Mouse (Mus musculus) adrenal gland, adult 18-20 months (tissue): ENCODE measurements at regions not wholly inside any gene's neighbourhood (a gene's known extent, or its start where the extent isn't known, plus 50 kb on each side); places are given as distances from the start of the nearest gene placed in this dataset.

Experiments used
- DNase-seq, 2 experiments: peaks; one replicate each; pipeline ENCODE4 v3.0.0; 2021 to 2022; ENCODE audit warnings: low spot score in 2 of 2

DNA sequence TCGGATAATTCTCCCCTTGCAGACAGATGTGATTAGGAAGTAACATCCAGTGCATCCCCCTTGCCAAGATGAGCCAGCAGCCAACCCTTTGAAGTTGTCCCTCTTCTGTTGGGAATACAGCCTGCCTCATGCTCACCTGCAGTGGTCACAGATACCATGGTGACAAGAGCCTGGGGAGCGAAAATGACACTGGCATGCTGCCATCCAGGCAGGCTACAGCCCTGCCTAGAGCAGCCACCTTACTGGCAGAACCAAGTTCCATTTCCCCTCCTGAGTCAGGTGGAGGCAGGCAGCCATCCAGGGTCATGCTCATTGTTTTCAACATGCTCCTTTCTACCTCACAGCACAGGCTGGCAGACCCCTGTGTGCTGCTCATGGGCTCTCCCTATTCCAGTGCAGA lies 661.6 kb downstream of the Defb40 start:
- no peak for DNase-seq

DNA sequence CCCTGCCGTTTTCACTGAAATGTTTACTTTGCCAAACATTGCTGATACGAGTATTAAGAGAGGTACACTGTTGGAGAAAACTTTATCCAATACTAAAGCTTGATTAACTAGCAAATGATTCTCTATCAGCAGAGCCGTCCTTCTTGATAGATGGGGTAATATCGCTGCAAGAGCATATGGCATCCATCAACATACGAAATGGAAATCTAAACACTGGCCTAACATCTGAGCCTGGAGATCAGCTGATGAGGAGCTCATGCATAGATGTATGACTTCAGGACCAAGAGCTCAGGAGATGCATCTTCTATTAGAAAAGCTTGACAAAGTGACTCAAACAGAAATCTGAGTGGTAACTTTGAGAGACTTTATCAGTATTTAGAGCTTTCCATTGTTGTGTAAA lies 666.5 kb downstream of the Defb40 start:
- no peak for DNase-seq

DNA sequence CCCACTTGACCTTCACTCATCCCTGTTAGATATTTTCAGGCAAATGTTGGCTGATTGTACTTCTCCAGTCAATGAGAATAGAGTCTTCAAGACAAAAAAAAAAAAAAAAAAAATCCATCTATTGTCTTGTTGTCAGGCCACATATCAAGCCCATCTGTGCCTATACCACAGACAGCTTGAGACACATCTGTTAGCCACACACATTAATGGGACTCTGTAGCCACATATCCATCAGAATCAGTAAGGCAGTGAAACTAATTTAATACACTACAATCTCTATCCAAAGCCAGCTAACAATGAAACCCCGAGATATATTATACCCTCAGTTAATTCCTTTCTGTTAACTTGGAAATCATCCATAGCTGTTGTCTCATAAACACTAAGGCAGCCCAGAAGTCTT lies 667.1 kb downstream of the Defb40 start:
- no peak for DNase-seq

DNA sequence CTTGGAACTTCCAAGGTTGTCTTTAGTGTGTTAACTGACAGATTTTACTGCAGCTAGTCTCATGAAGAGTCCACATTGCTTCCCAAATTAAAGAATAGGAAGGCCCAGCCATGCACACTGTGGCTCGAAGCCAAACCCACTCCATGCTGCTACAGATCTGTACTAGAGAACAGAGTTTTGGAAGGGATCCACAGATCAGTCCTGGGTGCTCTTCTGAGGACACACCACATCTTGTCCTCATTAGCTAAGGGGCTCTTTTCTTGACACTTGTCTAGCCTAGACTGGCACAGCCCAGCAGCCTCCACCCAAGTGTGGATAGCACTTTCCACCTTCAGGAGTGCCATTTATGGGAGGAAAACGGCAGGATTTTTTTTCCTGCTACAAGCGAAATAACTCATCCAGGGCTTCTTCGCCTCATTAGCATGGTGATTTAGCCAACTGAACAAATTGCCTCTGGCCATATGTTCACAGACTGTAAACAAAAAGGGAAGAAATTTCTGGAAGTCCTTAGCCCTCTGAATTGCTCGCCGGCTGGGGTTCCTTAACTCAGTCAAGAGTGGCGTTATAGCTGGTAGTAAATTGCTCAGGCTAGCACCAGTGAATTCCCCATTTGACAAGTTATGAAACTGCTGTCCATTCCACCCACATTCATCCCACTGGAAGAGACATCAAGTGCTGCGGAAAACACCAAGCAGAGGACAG lies 690.4 kb downstream of the Defb40 start:
- DNase-seq = no peak

DNA sequence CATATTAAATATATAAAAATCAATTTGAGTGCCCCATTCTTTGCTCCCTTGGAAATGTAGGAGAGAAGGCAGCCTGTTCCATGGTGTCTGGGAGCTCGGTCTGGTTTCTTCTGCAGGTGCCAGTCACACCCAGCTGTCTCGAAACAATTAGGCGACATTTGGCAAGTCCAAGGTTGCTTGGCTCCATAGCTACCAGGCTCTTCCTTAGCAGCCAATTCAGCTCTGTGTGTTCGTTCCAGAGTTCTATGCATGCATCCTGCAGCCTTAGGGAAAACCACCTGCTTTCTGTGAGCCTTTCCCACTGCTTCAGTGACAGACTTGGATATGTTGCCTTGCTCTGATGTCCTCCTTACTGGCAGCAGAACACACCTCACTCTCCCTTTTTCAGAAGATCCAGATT lies 698.1 kb downstream of the Defb40 start:
- DNase-seq = no peak

DNA sequence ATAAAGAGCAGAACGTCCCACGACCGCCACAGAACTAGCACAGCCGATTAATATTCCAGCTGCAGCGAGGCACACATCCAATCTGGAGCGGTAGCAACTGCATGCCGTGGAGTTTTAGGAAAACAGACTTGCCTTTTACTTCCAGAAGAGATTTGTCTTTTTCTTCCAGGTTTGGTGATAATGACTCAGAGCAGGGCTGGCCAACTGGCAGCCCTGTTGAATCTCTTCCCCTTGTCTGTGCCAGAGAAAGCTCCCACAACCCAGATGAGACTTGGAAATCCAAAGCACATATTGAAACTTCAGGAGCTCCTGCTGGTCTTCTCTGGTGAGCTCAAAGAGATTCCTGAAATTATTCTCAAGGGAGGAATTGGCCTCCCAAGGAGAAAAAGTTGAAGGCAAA lies 709.8 kb downstream of the Defb40 start:
- no peak for DNase-seq

DNA sequence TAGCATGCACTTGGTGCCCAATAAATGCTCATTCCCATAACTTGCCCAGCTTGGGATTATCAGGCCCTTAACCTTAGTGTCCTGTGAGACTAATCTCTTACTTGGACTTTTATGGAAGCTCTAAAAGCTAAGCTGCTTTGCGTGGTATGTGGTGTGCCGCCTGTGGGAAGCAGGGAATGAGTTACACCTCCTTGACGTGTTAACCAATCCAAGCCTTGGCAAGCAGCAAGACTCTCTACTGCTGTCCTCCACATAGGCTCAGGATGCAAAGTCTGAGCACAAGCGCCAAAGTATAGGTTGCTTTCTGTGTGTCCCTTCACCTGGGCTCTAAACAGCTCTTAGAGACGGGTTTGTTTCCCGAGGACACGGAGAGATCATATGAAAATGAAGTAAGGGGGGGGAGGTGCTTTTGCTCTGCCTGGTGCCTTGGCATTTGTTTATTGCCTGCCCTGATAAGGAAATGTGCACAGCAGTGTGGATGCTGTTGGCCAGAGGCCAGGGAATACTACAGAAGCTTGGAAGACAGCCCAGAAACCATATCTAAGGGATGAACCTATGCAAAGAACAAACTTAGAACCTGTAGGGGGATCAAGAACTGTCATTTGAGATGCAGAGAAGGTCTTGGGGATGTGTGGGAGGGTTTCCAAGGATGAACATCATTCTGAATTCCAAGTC lies 719.6 kb downstream of the Defb40 start:
- DNase-seq = no peak

DNA sequence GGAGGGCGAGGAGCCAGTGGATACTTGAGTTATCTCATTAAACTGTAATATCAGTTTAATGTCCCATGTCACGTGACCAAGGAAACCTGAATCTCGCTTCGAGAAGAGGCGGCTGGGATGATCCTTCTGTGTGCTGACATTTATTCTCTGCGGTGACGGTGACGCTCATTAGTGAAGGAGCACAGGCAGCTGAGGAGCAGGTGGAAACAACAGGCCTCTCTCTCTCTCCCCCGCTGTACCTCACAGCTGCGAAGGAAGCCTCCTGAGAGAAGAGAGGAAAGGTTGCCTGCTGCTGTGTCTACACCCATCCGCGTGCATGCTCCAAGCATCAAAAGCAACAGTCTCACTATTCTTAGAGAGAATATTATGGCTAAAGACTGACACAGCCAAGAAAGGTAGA lies 731.8 kb downstream of the Defb40 start:
- DNase-seq = no peak

DNA sequence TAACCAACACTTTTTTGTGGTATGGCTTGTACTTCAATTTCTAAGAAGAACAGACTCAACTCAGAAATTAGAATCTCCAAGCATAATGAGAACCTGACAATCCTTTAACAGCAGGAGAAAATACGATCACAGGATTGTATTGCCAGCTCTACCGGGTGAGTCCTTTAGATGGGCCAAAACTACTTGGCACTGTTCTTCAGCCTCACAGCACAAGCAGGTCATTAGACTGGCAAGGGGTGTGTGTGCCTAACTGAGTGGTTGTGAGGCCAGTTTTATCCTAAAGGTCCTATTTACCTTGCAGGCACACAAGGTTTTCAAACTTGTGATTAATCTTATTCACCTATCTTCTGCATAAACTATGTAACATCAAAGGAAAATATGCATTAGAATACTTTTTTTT lies 760.5 kb downstream of the Defb40 start:
- no peak for DNase-seq

DNA sequence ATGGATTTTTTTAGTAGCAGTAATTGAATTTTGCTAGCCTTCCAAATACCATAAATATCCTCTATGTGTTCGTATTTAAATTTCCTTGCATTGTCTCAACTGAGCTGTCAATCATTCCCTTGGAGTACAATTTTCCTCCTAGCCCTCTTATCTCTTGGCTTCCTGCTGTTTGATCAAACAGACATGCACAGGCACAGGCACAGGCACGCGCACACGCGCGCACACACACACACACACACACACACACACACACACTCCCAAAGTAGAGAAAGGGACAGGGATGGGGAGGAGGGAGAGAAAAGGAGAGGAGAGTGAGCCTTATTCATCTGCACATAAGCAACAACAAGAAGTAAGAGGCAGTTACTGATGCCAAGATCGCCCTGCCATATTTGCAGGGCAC lies 760.9 kb downstream of the Defb40 start:
- DNase-seq = no peak

DNA sequence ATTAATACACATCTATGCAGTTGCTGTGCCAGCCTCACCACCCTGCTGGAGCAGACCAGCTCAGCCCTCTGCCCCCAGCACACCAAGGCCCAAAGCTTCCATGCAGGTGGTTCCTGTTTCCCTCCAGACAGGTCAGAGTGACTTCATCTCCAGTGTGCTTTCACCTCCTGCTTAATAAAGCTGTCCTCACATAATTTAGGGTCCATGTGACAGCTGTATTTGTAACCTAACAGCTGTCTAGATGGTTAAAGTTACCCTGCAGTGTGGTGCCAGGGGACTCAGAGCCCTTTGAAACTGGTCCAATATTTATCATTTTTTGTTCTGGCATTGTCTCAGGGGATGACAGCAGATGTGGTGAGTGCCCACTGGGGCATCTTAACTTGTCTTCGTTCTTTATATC lies 761.5 kb downstream of the Defb40 start:
- DNase-seq = no peak

DNA sequence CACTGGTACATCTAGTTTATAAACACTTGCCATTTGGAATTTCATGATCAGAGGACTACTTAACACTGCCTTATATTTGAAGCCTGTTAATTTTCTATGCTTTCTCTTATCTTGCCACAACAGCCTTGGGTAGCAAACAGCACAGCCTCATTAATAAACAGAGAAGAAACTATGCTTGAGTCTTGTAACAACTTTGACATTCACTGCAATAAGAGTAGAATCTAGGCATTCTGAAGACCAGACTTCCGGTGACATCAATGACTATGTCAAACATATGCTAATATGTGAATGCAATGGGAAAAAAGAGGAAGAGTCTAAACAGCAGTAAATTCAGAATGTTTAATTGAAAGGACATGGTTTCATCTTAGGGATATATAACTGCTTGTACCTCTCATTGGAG lies 768.0 kb downstream of the Defb40 start:
- DNase-seq = no peak

DNA sequence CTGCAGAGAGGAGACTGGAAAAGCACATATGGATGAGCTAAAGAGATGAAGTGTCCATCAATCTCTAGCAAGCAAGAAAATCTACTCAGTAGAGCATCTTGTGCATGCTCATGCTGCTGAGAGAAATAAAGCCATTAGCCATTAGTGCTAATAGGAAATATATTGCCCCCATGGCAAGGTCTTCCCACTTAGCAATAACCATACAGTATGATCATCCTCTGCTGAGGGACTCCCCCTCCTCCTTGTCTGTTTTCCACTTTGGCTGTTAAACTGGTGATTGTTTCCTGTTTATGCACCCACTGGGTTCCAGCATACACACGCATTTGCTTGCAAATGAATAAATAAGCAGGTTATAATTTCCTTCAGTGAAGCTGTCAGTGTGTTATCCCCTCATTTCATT lies 769.4 kb downstream of the Defb40 start:
- no peak for DNase-seq

DNA sequence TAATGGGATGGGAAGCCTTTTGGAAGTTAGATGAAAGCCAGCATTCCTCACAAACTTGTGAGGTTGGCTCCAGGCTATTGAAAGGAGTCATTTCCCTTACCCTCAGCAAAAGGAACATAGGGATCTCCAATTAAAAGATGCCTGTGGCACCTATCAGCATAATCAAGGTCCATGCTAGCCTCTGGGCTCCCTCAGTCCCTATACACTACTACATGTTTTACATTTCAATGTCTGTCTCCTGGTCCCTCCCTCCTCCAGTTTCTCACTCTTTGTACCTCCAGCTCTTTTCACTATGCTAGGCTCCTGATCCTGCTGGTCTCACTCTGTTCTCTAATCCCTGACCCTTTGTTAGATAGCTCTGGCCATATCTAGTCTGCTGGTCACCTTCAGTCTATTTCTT lies 790.6 kb downstream of the Defb40 start:
- no peak for DNase-seq

DNA sequence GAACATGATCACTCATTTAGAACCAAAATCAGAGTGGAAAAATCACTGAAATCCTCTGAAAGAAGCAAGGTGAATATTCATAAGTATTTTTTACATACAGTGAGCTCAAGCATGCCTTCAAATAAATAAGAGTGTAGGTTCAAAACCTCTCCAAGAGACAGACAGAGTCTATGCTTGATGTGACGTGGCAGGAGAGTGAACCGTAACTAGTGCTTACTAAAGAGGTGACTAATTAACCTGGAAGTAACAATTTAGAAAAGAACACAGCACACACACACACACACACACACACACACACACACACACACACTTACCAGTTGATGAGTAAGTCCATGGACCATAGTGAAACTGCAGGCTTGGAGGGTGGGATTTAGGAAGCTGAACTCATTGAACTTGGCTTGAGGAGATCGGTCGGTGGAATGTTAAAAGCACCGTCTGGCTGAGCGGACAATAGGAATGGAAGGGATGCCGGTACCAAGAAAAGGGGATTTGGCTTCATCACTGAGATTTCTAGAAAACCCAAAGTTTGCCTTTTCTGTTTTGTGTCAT lies 802.4 kb downstream of the Defb40 start:
- no peak for DNase-seq

DNA sequence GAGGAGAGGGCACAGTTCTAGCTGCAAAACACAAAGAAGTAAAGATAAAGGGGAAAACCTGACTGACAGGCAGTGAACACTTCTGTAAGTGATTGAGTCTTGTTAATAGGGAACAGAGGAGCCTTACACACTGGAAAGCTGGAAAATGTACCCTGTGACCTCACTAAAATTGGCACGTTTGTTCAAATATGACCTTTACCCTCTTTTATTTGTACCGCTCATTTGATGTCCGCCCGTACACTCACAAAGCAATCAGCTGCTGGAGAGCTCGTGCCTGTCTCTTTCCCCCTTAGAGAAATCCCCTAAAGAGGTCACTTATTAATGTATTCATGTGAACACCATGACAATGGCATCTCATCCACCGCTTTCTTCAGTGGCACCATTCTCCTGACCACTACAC lies 819.4 kb downstream of the Defb40 start:
- no peak for DNase-seq

DNA sequence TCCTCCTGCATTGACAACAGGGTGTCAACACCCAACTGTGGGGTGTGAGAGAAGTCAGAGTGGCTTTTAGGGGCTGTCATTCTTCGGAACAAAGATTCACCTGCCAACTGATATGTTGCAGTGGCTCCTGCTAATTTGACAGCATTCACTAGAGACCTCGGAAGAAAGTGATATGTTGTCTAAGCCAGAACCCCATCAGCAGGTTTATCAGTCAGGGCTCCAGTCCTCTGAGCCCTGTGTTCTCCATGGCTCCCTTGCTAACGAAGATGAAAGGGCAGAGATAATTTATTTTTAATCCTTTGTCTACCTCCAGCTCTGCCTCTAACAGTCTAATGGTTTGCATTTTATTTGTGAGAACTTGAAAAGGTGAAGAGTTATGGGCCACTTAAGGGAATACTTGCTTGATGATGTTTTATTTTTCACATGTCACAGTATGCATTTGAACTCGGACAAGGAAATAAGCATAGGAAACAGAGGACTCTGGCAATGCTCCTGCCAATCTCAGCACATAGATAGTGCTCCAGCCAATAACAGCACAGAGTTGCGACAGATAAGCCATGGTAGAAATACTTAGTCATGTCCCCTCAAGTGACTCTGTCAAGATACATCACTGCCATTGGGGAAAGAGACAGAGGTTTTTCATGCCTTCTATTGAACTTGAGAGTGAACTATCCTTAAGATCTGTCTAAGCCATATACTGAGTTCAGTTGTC lies 862.6 kb downstream of the Defb40 start:
- no peak for DNase-seq

DNA sequence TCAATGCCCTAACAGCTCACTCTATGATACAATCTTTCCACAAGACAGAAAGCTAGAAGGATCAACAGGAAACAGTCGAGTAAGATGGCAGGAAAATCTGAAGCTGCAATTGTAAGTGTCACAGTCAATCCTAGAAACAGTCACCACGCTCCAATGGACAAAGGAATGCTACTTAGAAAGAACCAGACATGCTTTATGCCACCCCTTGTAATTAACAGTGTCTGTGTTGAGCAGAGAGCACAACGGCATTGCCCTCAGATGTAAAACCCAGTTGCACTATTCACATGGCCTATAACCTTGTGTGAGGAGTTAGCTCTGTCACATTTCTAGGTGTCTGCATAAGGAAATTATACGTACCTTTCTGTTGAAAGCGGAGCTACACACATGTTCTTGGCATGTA lies 864.8 kb downstream of the Defb40 start:
- DNase-seq = no peak

DNA sequence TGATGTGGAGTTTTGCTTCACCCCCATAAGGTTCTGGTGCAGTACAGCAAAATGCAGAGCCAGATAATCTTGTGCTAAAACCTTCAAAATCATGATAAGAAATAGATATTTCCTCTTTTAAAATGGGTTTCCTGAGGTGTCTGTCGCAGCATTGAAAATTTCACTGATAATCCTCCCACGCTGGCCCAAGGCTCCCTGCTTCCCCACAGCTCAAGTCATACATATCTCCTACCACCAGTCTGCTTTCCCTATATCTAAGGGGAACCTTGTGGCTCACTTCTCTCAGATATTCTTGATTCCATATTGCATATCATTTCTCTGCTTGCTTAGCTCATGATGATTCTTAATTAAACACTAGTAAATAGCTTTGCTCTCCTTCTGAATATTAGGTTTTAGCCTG lies 868.6 kb downstream of the Defb40 start:
- no peak for DNase-seq

DNA sequence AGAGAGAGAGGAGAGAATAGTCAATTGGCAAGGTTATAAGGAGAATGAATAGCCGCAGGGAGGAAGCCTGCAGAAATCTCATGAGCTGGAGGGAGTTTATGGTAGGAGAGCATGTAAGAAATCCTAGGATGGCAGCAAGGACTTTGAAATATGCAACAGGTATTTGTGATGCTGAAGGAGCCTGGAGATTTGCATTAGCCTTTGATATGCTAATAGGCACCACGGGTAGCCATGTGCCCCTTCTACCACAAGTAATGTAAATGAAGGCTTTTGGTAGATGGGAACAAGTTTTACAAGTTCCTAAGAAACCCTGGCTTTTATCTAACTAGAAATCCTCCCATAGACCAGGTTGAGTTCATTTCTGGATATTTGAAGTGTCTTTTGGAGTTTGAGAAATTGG lies 871.2 kb downstream of the Defb40 start:
- no peak for DNase-seq

DNA sequence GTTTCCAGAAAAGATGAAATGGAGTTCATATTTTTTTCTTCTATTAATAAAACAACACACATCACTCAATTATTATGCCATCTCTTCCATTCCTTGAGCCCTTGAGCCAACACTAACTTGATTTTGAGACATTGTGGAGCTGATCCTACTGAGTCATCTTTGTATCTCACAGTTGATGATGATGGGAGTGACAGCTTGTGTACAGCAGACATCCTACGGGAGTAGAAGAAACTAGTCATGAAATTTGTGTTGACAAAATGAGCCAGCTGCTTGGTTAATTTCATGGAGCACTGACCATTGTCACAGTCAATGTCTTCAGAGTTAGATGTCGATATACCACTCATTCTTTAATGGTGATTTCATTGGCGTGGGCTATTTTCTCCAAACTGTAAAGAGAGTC lies 912.6 kb downstream of the Defb40 start:
- DNase-seq = no peak

DNA sequence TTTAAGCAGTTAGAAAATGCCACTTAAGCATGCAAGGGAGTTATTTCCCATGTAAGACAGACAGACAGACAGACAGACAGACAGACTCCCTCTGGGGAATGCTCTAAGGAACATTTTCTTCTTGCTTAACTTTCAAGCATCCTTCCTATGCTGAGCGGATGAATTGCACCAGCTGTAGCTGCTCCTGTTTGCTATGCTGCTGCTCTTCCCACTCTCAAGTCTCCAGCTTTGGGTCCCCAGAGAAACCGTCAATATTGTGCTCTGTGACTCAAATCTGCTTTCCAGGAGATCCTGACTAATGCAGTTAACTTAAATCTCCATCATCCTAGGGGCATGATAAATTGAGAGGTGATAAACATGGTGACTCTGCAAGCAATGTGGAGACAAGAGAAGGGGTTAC lies 918.5 kb downstream of the Defb40 start:
- DNase-seq = no peak
